Mouse (Mus musculus): ENCODE results near the gene Cd4.

- TF ChIP-seq EP300 (IDR thresholded peaks at IDR 0.05; ENCODE audit: low read length) = no peak
- no peak for TF ChIP-seq JUND (conservative IDR thresholded peaks at IDR 0.05; ENCODE audit: low read depth, low read length)
- no peak for TF ChIP-seq CTCF (conservative IDR thresholded peaks at IDR 0.05 in 1 of 2, IDR thresholded peaks at IDR 0.05 in 1 of 2; ENCODE audit: low read depth in 2 of 2, low read length in 2 of 2)
- no peak for TF ChIP-seq ZNF384 (IDR thresholded peaks at IDR 0.05; ENCODE audit: low read depth, low read length)
- no peak for TF ChIP-seq SIN3A (IDR thresholded peaks at IDR 0.05; ENCODE audit: low read length)
- TF ChIP-seq CHD1 (IDR thresholded peaks at IDR 0.05; ENCODE audit: low read depth, low read length) = no peak
- TF ChIP-seq MEF2A (IDR thresholded peaks at IDR 0.05; ENCODE audit: borderline replicate concordance, low read depth, low read length) = no peak
- TF ChIP-seq MAFK (IDR thresholded peaks at IDR 0.05; ENCODE audit: insufficient replicate concordance, low read length) = no peak
- TF ChIP-seq ZC3H11A (IDR thresholded peaks at IDR 0.05; ENCODE audit: low read depth, low read length) = no peak
- no peak for TF ChIP-seq USF1 (IDR thresholded peaks at IDR 0.05; ENCODE audit: low read depth, low read length)
- TF ChIP-seq CHD2 (IDR thresholded peaks at IDR 0.05; ENCODE audit: low read length) = no peak
- TF ChIP-seq TBP (conservative IDR thresholded peaks at IDR 0.05; ENCODE audit: low read depth, low read length) = no peak
- no peak for TF ChIP-seq USF2 (conservative IDR thresholded peaks at IDR 0.05; ENCODE audit: low read depth, low read length)
Observed at GRCm38 (mm10) chr6:124839805-124840204, 48.2 kb downstream of the Cd4 start.
